Mouse (Mus musculus) kidney, adult 2 months (tissue): Measurements from ENCODE around the gene Slc37a1. TPM values are rescaled to one million over a fixed set of nuclear protein-coding genes. Genes with fewer than 3 reads are reported as not detected.

Experiments used
- DNase-seq: peaks from one replicate; pipeline ENCODE4 v3.0.0; 2021
- H3K27ac ChIP-seq: fragments of 200-500 bp; 2 replicates; pipeline ENCODE4 v1.5.1; 2012; ENCODE audit warnings: low read depth, low read length, control low read depth, inconsistent platforms; ENCODE audit not compliant: insufficient read depth
- H3K27me3 ChIP-seq: fragments of 200-500 bp; replicated peaks from 2 replicates; pipeline ENCODE4 v1.6.1; 2012; ENCODE audit warnings: mild to moderate bottlenecking, moderate library complexity, low read length, inconsistent platforms; ENCODE audit not compliant: control insufficient read depth, insufficient read depth
- H3K36me3 ChIP-seq: fragments of 200-500 bp; 2 replicates; pipeline ENCODE4 v1.6.1; 2012; ENCODE audit warnings: mild to moderate bottlenecking, moderate library complexity, low read length, inconsistent platforms; ENCODE audit not compliant: control insufficient read depth, insufficient read depth
- H3K4me1 ChIP-seq: fragments of 200-500 bp; 2 replicates; pipeline ENCODE4 v1.6.1; 2011; ENCODE audit warnings: low read length; ENCODE audit not compliant: control insufficient read depth, insufficient read depth
- H3K4me3 ChIP-seq: fragments of 200-500 bp; 2 replicates; pipeline ENCODE4 v1.5.1; 2011; ENCODE audit warnings: mild to moderate bottlenecking, low read depth, low read length, control low read depth; ENCODE audit not compliant: insufficient read depth
- CTCF ChIP-seq: fragments of 200-500 bp; conservative IDR thresholded peaks from 2 replicates; pipeline ENCODE4 v1.5.1; 2011; ENCODE audit warnings: low read depth, mild to moderate bottlenecking, control low read depth, low read length, moderate library complexity, mixed read lengths; ENCODE audit not compliant: insufficient read depth, insufficient read length
- POLR2A ChIP-seq: fragments of 200-500 bp; IDR thresholded peaks from one replicate; pipeline ENCODE4 v1.6.1; 2011; ENCODE audit warnings: low read depth, low read length, control low read depth
- WGBS: fragments of 180-500 bp; shearing (Covaris S2); methylation state at CpG from one replicate; pipeline ENCODE4 v1.1.7; 2018; 5-methylcytosine and 5-hydroxymethylcytosine counted together
- polyA plus RNA-seq: library from polyadenylated mRNA; depleted of rRNA; stranded (reverse); fragments of >200 nt; gene quantifications from 2 replicates; pipeline ENCODE4 v1.2.3, GENCODE M21; 2012

The Slc37a1 gene
- polyA plus RNA-seq, 1 experiment, result 6.5 TPM

DNA sequence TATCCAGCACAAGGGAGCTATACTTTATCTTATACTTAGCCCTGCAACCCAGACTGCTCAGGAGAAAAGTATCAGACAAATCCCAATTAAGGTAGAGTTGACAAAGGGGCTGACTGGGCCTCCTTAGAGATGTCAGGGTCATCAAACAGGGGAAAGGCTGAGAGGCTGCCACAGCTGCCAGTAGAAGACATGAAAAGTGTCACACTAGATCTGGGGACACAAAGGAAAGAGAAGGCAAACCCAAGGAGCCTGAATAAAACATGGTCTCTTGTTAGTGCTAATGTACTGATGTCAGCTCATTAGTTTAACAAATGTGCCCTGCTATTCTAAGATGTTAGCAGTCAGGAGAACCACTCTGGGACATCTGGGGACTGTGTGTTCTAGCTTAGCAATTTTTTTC, 84.3 kb downstream of the Slc37a1 start:
- TF ChIP-seq POLR2A (no peak), CTCF (no peak)
- H3K27ac ChIP-seq, result no peak overlapping the region
- no peaks in the 10 kb centered on the region for H3K36me3 ChIP-seq
- DNase-seq, result no peak
- H3K4me3 ChIP-seq, result no peak overlapping the region
- H3K4me1 ChIP-seq, result no peaks in the 10 kb centered on the region
- no peaks in the 10 kb centered on the region for H3K27me3 ChIP-seq

DNA sequence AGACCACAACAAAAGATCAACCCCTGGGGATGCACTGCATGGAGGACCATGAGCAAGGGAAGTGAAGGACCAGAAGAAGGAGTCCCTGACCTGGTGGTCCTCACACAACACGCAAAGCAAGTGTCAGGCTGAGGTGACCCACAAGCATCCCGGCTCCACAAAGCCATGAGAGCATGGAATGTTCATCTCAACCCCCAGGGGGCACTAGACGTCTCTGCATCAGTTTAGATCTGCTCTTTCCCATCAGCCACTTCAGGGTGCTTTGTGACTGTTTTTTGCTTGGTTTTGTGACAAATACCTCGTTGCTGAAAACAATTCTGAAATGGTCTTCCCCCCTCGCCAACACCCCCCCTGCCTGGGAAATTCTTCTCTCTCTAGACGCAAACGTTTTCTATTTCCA, 91.4 kb downstream of the Slc37a1 start:
- Histone ChIP-seq H3K27me3 (no peaks in the 10 kb centered on the region), H3K36me3 (no peaks in the 10 kb centered on the region), H3K27ac (no peak overlapping the region), H3K4me3 (no peak overlapping the region), H3K4me1 (no peaks in the 10 kb centered on the region)
- DNase-seq, result peak; percentile 70
- TF ChIP-seq CTCF, result peak; percentile 84
- no peak for TF ChIP-seq POLR2A
- WGBS, result 11% methylated on average over 7 of the region's 7 CpGs

DNA sequence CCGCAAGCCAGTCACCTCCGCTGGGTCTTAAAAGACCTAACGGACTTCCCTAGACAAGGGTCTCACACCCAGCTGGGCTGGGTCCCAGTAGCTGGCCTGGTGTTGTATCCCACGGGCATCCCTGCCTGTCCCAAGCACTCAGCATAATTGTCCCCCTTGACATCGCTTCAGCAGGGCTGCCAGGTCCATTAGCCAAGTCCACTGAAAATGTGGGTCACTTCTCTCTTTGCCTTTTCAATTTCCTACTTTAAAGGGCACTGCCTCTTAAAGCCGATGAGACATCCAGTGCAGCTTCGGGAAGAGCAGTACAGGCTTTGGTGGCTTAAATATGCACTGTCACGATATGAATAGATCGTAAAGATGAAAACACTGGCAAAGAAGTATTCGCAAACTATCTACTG, 91.8 kb downstream of the Slc37a1 start:
- no peak overlapping the region for H3K27ac ChIP-seq
- no peak overlapping the region for H3K4me3 ChIP-seq
- H3K4me1 ChIP-seq, result no peaks in the 10 kb centered on the region
- WGBS, result 63% methylated on average over 10 of the region's 10 CpGs
- H3K27me3 ChIP-seq, result no peaks in the 10 kb centered on the region
- H3K36me3 ChIP-seq, result no peaks in the 10 kb centered on the region
- DNase-seq, result no peak
- TF ChIP-seq CTCF, result no peak
- TF ChIP-seq POLR2A, result no peak

DNA sequence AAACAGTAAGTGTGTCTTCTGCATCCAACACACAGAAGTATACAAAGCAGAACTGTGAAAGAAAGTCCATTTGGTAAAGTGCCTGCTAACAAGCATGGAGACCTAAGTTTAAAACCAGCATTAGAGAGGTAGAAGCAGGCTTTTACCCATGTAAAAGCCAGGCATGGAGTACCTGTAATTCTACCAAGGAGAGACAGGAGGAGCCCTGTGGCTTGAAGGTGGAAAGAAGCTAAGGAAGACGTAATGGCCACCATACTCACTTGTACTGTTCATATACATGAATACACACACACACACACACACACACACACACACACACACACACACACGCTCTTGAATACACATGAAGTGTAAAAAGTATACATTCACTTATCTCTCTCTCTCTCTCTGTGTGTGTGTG, 92.5 kb downstream of the Slc37a1 start:
- H3K4me3 ChIP-seq, result no peak overlapping the region
- DNase-seq, result no peak
- no peaks in the 10 kb centered on the region for H3K36me3 ChIP-seq
- TF ChIP-seq CTCF (no peak), POLR2A (no peak)
- WGBS, result 66% methylated on average over 2 of the region's 2 CpGs
- no peaks in the 10 kb centered on the region for H3K27me3 ChIP-seq
- peaks cover 2% of the 10 kb centered on the region; the same call in 1 of the 2 replicates for H3K4me1 ChIP-seq
- H3K27ac ChIP-seq, result no peak overlapping the region

DNA sequence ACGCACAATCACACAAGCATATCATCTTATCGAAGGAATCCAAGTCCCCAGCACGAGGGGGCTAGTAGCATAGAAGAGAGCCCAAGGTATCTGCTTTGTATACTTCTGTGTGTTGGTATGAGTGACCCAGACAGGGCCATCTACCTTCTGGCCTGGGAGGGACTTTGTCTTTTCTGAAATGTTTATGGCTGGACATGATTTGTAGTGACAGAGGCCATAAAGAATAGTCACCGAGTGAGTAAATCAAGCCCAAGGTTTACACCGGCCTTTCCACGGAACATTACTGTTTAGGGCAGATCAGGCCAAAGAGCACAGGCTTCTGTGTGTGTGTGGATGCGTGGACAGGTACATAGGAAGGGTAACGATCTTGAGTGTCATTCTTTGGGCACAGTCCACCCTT, 93.3 kb downstream of the Slc37a1 start:
- DNase-seq, result no peak
- no peak for TF ChIP-seq POLR2A
- no peak for TF ChIP-seq CTCF
- 64% methylated on average over 8 of the region's 8 CpGs for WGBS
- Histone ChIP-seq H3K36me3 (no peaks in the 10 kb centered on the region), H3K4me1 (peaks cover 2% of the 10 kb centered on the region; the same call in 1 of the 2 replicates), H3K27ac (no peak overlapping the region), H3K27me3 (no peaks in the 10 kb centered on the region), H3K4me3 (no peak overlapping the region)

DNA sequence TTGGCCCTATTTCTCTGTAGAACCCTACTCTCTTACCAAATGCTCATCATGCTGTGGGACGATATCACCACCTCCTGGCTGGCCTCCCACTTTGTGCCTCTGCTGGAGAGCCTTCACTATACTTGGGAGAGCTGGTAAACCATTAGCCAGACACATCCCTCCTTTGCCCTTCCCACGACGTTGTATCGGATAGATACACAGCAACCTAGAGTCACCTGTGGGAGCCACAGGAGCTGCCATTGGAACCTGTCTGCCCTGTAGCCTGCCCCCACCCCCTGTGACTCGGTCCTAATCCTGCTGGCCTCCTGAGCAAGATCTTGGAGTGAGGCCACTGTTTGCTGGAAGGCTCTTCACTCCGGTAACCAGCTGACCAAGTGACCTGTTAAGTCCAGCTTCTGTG, 96.7 kb downstream of the Slc37a1 start:
- Histone ChIP-seq H3K4me3 (no peak overlapping the region), H3K27ac (no peak overlapping the region), H3K27me3 (no peaks in the 10 kb centered on the region), H3K4me1 (peaks cover 15% of the 10 kb centered on the region; the same call in 1 of the 2 replicates), H3K36me3 (no peaks in the 10 kb centered on the region)
- peak; percentile 86 for DNase-seq
- WGBS, result 36% methylated on average over 6 of the region's 6 CpGs
- TF ChIP-seq POLR2A (no peak), CTCF (peak; percentile 50)

DNA sequence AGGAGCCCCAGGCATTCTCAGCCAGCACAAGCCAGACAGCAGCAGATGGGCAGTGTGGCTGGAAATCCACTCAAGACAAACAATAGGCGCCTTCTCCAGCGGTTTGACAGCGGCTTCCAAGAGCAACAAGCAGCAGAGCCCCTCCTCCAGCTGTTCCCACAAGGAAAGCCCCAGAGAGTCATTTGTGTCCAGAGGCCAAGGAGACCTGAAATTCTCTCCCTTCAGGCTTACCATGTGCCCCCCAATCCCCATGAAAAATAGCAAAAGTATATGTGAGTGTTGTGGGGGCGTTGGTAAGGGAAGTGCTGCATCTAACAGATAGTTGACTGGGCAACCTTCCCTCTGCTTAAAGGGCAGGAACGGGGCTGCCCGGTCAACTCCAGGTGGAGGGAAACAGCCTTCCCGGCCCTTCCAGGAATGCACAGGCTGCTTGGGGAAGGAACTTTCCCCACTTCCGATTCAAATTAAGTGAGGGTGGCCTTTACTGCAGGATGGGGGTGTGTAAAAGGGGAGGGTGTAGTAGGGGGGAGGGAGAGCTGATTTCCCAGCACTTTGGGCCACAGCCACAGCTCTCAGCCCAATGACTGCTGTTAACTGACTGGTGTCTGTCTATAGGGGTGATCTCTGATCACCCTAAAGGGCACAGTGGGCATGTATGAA, 98.5 kb downstream of the Slc37a1 start:
- H3K27ac ChIP-seq, result no peak overlapping the region
- peaks cover 23% of the 10 kb centered on the region; the same call in 1 of the 2 replicates for H3K4me1 ChIP-seq
- no peak for TF ChIP-seq POLR2A
- no peak for TF ChIP-seq CTCF
- H3K36me3 ChIP-seq, result no peaks in the 10 kb centered on the region
- no peak overlapping the region for H3K4me3 ChIP-seq
- no peaks in the 10 kb centered on the region for H3K27me3 ChIP-seq
- WGBS, result 34% methylated on average over 8 of the region's 8 CpGs
- DNase-seq, result no peak
